Mouse (Mus musculus) left cerebral cortex, postnatal 4 days (tissue): ENCODE measurements at regions not wholly inside any gene's neighbourhood (a gene's known extent, or its start where the extent isn't known, plus 50 kb on each side); places are given as distances from the start of the nearest gene placed in this dataset.

Experiments
- DNase-seq: peaks from one replicate; pipeline ENCODE4 v3.0.0-alpha.2; 2022
- intact Hi-C: fragments of 180-260 bp; cut with DNase I; formaldehyde crosslinking; loops from one replicate; pipeline ENCODE4 v1.15.1; 2025

- DNase-seq, result no peak
- intact Hi-C loops, result no loop called here
Measured at GRCm38 (mm10) chr3:33967184-33967583, 52.6 kb upstream of the Fxr1 start.
